Mouse (Mus musculus): ENCODE results near the gene Svs5. TPM values are rescaled to one million over a fixed set of nuclear protein-coding genes. Genes with fewer than 3 reads are reported as not detected.

Svs5 gene
- polyA plus RNA-seq, 1 experiment from 2014 or later: not detected

DNA sequence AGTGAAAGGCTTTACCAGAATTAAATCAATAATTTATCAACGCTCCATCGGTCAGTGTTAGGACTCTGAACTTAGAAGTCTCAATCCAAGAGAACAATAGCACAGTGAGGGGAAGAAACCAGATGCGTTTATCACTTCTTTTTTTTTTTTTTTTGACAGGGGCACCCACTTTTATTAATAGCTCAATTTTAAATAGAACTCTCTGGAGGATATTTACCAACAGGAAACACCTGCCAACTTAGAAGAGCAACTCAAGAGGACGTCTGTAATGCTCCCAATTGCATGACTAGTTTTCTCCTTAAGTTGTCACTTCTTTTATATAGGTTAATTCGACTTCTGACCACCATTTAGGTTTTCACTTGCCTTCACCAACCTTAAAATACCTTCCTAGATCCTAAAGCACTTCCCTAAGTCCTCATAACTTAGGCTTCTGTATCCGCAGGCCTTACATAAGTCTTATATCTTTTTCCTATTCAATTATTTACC lies 36.1 kb downstream of the Svs5 start:
- Histone ChIP-seq H3K27ac (ENCODE audit: low read depth, low read length) (no peak overlapping the region), H3K4me3 (ENCODE audit: low read depth, low read length) (no peak overlapping the region), H3K4me1 (ENCODE audit: control insufficient read depth, insufficient read depth, low read length) (no peaks in the 10 kb centered on the region), H3K9ac (ENCODE audit: low read depth, low read length) (no peak overlapping the region), H3K9me3 (replicated peaks; ENCODE audit: control insufficient read depth, low read length) (no peaks in the 10 kb centered on the region), H3K27me3 (ENCODE audit: control insufficient read depth, insufficient read depth, low read length) (no peaks in the 10 kb centered on the region), H3K4me2 (no peak overlapping the region), H3K36me3 (ENCODE audit: control insufficient read depth, insufficient read depth, low read length) (no peaks in the 10 kb centered on the region)
- no peak for ATAC-seq (replicated peaks; ENCODE audit: insufficient number of reproducible peaks, low FRiP score, low TSS enrichment)
- 77% methylated on average over 6 of the region's 6 CpGs for WGBS (ENCODE audit: insufficient replicate concordance)

GRCm38 (mm10) chr2:164371371-164371770 lies 38.8 kb downstream of the Svs5 start:
- H3K27me3 ChIP-seq (ENCODE audit: control insufficient read depth, insufficient read depth, low read length): no peaks in the 10 kb centered on the region
- no peaks in the 10 kb centered on the region for H3K36me3 ChIP-seq (ENCODE audit: control insufficient read depth, insufficient read depth, low read length)
- H3K27ac ChIP-seq (ENCODE audit: low read depth, low read length): no peak overlapping the region
- H3K9me3 ChIP-seq (replicated peaks; ENCODE audit: control insufficient read depth, low read length): no peaks in the 10 kb centered on the region
- 66% methylated on average over 3 of the region's 3 CpGs for WGBS (ENCODE audit: insufficient replicate concordance)
- H3K4me1 ChIP-seq (ENCODE audit: control insufficient read depth, insufficient read depth, low read length): no peaks in the 10 kb centered on the region
- H3K9ac ChIP-seq (ENCODE audit: low read depth, low read length): no peak overlapping the region
- no peak overlapping the region for H3K4me3 ChIP-seq (ENCODE audit: low read depth, low read length)
- H3K4me2 ChIP-seq: no peak overlapping the region
- no peak for ATAC-seq (replicated peaks; ENCODE audit: insufficient number of reproducible peaks, low FRiP score, low TSS enrichment)

- no peak overlapping the region for H3K27ac ChIP-seq (ENCODE audit: low read depth, low read length)
- no peak overlapping the region for H3K9ac ChIP-seq (ENCODE audit: low read depth, low read length)
- no peak overlapping the region for H3K4me2 ChIP-seq
- no peak for ATAC-seq (replicated peaks; ENCODE audit: insufficient number of reproducible peaks, low FRiP score, low TSS enrichment)
- WGBS (ENCODE audit: insufficient replicate concordance): 18% methylated on average over 3 of the region's 3 CpGs
- no peaks in the 10 kb centered on the region for H3K36me3 ChIP-seq (ENCODE audit: control insufficient read depth, insufficient read depth, low read length)
- no peaks in the 10 kb centered on the region for H3K4me1 ChIP-seq (ENCODE audit: control insufficient read depth, insufficient read depth, low read length)
- H3K9me3 ChIP-seq (replicated peaks; ENCODE audit: control insufficient read depth, low read length): no peaks in the 10 kb centered on the region
- no peaks in the 10 kb centered on the region for H3K27me3 ChIP-seq (ENCODE audit: control insufficient read depth, insufficient read depth, low read length)
- H3K4me3 ChIP-seq (ENCODE audit: low read depth, low read length): no peak overlapping the region
Observed at GRCm38 (mm10) chr2:164372408-164373053, 40.0 kb downstream of the Svs5 start.

- no peaks in the 10 kb centered on the region for H3K27me3 ChIP-seq (ENCODE audit: control insufficient read depth, insufficient read depth, low read length)
- H3K4me2 ChIP-seq: no peak overlapping the region
Observed at GRCm38 (mm10) chr2:164373187-164373586, 40.6 kb downstream of the Svs5 start.

DNA sequence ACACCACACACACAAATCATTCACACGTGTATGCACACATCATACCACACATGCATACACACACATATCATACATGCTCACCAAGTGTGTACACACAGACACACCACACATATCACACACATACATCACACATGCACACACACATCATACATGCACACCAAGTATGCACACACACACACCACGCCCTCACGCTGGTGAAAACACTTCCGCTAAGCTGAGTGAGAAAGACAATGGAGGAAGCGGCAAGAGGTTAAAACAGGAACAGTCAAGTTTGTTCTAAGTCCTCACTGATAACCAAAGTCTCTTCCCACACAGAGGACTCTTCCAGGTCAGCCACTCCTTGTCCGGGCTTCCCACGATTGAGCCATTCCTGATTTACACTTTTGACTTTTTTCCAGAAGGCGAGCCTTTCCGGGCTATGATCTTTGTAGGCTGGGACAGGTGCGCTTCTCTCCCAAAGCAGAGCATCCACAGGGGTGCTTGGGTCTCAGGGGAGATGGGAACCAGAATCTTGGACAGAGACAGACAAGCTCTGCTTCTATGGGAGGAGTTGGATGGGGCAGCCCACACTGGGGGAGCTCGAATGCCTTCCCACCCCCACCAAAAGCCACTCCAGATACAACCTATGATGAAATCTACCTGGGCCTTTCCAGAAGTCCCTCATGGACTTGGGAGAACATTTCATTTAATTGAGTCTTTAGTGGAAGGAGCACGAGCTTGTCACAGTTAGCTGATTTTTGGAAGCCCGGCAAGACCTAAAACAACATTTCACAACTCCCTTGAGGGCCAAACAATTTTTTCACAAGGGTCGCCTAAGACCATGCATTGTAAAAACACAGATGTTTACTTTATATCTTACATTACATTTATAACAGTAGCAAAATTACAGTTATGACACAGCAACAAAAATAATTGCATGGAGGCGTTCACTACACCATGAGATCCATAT lies 45.2 kb downstream of the Svs5 start:
- Histone ChIP-seq H3K36me3 (ENCODE audit: control insufficient read depth, insufficient read depth, low read length) (no peaks in the 10 kb centered on the region), H3K27me3 (ENCODE audit: control insufficient read depth, insufficient read depth, low read length) (no peaks in the 10 kb centered on the region), H3K4me2 (no peak overlapping the region), H3K9me3 (replicated peaks; ENCODE audit: control insufficient read depth, low read length) (no peaks in the 10 kb centered on the region), H3K4me1 (ENCODE audit: control insufficient read depth, insufficient read depth, low read length) (no peaks in the 10 kb centered on the region), H3K4me3 (ENCODE audit: low read depth, low read length) (no peak overlapping the region), H3K27ac (ENCODE audit: low read depth, low read length) (no peak overlapping the region), H3K9ac (ENCODE audit: low read depth, low read length) (no peak overlapping the region)
- ATAC-seq (replicated peaks; ENCODE audit: insufficient number of reproducible peaks, low FRiP score, low TSS enrichment): no peak
- WGBS (ENCODE audit: insufficient replicate concordance): 81% methylated on average over 15 of the region's 15 CpGs

More at GRCm38 (mm10) chr2:164373187-164373586, 40.6 kb downstream of the Svs5 start:
- Histone ChIP-seq H3K9me3 (replicated peaks; ENCODE audit: control insufficient read depth, low read length) (no peaks in the 10 kb centered on the region), H3K27ac (ENCODE audit: low read depth, low read length) (no peak overlapping the region), H3K4me1 (ENCODE audit: control insufficient read depth, insufficient read depth, low read length) (no peaks in the 10 kb centered on the region), H3K36me3 (ENCODE audit: control insufficient read depth, insufficient read depth, low read length) (no peaks in the 10 kb centered on the region), H3K4me3 (ENCODE audit: low read depth, low read length) (no peak overlapping the region), H3K9ac (ENCODE audit: low read depth, low read length) (no peak overlapping the region)
- no peak for ATAC-seq (replicated peaks; ENCODE audit: insufficient number of reproducible peaks, low FRiP score, low TSS enrichment)
- 46% methylated on average over 4 of the region's 4 CpGs for WGBS (ENCODE audit: insufficient replicate concordance)

DNA sequence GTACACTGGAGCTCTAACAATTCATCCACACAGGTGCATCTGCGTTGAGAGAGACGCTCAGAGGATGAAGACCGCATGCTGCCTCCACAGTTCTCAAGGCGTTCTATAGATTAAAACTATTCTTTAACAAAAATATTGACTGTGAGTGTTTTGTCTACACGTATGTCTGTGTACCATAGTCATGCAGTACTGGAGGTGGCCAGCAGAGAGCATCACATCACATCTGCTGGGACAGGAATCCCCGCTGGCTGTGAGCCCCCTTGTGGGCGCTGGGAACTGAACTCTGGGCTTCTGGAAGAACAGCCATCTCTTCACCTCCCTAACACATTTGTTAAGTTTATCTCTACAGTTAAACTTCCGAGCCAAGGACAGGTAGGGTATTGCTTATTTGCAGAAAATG lies 49.2 kb downstream of the Svs5 start:
- H3K9ac ChIP-seq (ENCODE audit: low read depth, low read length): no peak overlapping the region
- no peaks in the 10 kb centered on the region for H3K4me1 ChIP-seq (ENCODE audit: control insufficient read depth, insufficient read depth, low read length)
- no peak overlapping the region for H3K27ac ChIP-seq (ENCODE audit: low read depth, low read length)
- no peak overlapping the region for H3K4me3 ChIP-seq (ENCODE audit: low read depth, low read length)
- H3K9me3 ChIP-seq (replicated peaks; ENCODE audit: control insufficient read depth, low read length): no peaks in the 10 kb centered on the region
- H3K36me3 ChIP-seq (ENCODE audit: control insufficient read depth, insufficient read depth, low read length): no peaks in the 10 kb centered on the region
- no peak overlapping the region for H3K4me2 ChIP-seq
- no peaks in the 10 kb centered on the region; the same call in 1 of the 2 replicates for H3K27me3 ChIP-seq (ENCODE audit: control insufficient read depth, insufficient read depth, low read length)
- 66% methylated on average over 8 of the region's 8 CpGs for WGBS (ENCODE audit: insufficient replicate concordance)
- no peak for ATAC-seq (replicated peaks; ENCODE audit: insufficient number of reproducible peaks, low FRiP score, low TSS enrichment)

DNA sequence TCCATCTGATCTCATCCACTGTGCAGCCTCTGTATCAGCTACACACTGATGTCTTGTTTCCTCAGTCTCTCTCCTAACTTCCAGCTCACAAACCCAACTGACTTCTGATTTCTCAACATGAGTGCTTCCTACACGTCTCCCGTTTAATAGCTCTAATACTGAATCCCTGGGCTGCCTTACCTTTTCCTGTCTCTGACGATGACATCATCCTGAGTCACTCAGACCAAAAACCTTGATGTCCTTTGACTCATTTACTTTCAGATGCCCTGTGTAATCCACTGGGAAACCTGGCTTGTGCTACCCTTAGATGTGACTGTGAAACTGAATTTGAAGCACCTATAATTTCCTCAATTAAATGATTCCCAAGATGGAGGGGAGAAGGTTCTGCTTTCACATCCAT lies 50.4 kb downstream of the Svs5 start:
- H3K36me3 ChIP-seq (ENCODE audit: control insufficient read depth, insufficient read depth, low read length): no peaks in the 10 kb centered on the region
- H3K27me3 ChIP-seq (ENCODE audit: control insufficient read depth, insufficient read depth, low read length): peaks cover 9% of the 10 kb centered on the region
- no peaks in the 10 kb centered on the region for H3K4me1 ChIP-seq (ENCODE audit: control insufficient read depth, insufficient read depth, low read length)
- 61% methylated on average over 3 of the region's 3 CpGs for WGBS (ENCODE audit: insufficient replicate concordance)
- no peaks in the 10 kb centered on the region for H3K9me3 ChIP-seq (replicated peaks; ENCODE audit: control insufficient read depth, low read length)
- no peak overlapping the region for H3K9ac ChIP-seq (ENCODE audit: low read depth, low read length)
- ATAC-seq (replicated peaks; ENCODE audit: insufficient number of reproducible peaks, low FRiP score, low TSS enrichment): no peak
- H3K27ac ChIP-seq (ENCODE audit: low read depth, low read length): no peak overlapping the region
- no peak overlapping the region for H3K4me3 ChIP-seq (ENCODE audit: low read depth, low read length)
- no peak overlapping the region for H3K4me2 ChIP-seq
